Mouse (Mus musculus) hindbrain, embryonic 13.5 days (tissue): ENCODE measurements around the gene Fstl4. TPM values are rescaled to one million over a fixed set of nuclear protein-coding genes. Genes with fewer than 3 reads are reported as not detected.

Experiments
- ATAC-seq: fragments of 200-750 bp; cut with Nextera tagmentation; 2 replicates; pipeline ENCODE4 v1.8.0; 2017; ENCODE audit warnings: moderate TSS enrichment; ENCODE audit not compliant: low FRiP score
- H3K27ac ChIP-seq: fragments of 300-500 bp; sonication (generic); 2 replicates; pipeline ENCODE4 v1.5.1; 2015; ENCODE audit warnings: inconsistent platforms, mild to moderate bottlenecking, moderate library complexity
- H3K27me3 ChIP-seq: fragments of 300-500 bp; sonication (generic); 2 replicates; pipeline ENCODE4 v1.6.1; 2015; ENCODE audit warnings: mild to moderate bottlenecking, inconsistent platforms
- H3K36me3 ChIP-seq: fragments of 300-500 bp; sonication (generic); 2 replicates; pipeline ENCODE4 v1.6.1; 2015; ENCODE audit warnings: mild to moderate bottlenecking, inconsistent platforms
- H3K4me1 ChIP-seq: fragments of 300-500 bp; sonication (generic); replicated peaks from 2 replicates; pipeline ENCODE4 v1.6.1; 2015; ENCODE audit warnings: inconsistent platforms
- H3K4me2 ChIP-seq: fragments of 300-500 bp; sonication (generic); 2 replicates; pipeline ENCODE4 v1.6.1; 2015; ENCODE audit warnings: inconsistent platforms, mild to moderate bottlenecking, moderate library complexity
- H3K4me3 ChIP-seq: fragments of 300-500 bp; sonication (generic); 2 replicates; pipeline ENCODE4 v1.5.1; 2015; ENCODE audit warnings: mild to moderate bottlenecking, inconsistent platforms
- H3K9ac ChIP-seq: fragments of 300-500 bp; sonication (generic); 2 replicates; pipeline ENCODE4 v1.6.1; 2015; ENCODE audit warnings: mild to moderate bottlenecking, inconsistent platforms
- H3K9me3 ChIP-seq: fragments of 300-500 bp; sonication (generic); 2 replicates; pipeline ENCODE4 v1.6.1; 2016; ENCODE audit warnings: inconsistent platforms
- WGBS: fragments of 180-500 bp; shearing (Covaris S2); methylation state at CpG from one replicate; pipeline ENCODE4 v1.1.7; 2015; 5-methylcytosine and 5-hydroxymethylcytosine counted together
- polyA plus RNA-seq: library from polyadenylated mRNA; unstranded; fragments of >200 nt; fragmentation: Nextera tagmentation; extraction: Ambion mirVana; gene quantifications from 2 replicates; pipeline ENCODE4 v1.2.1, GENCODE M21; 2015

Fstl4 gene
- 9.4 and 9.5 TPM in 2 replicates for polyA plus RNA-seq

DNA sequence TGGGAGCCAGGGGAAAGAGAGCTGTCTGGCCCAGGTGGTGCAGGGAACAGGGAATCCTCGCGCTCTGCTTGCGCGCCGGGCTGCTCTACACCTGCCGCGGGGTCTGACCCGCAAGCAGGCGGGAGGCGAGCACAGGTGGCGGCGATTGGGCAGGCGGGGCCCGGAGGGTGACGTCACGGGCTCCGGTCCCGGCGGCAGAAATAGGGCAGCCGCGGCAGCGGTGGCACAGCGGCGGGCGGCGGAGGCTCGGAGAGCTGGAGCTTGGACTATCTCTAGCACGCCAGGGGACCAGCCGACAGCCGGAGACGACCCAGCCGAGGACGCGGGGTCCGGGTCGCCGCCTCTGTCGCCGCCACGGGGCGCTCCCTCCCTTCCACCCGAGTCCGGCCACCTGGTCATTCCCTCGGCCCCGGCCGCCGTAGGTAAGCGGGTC lies at the start of gene Fstl4:
Gene Fstl4, plus strand, starts transcription at position 174 of the 433 bp plus-strand sequence.
- Histone ChIP-seq H3K27me3 (peaks cover 61% of the 10 kb centered on the region), H3K9ac (peak within 1 kb of the TSS; percentile 80), H3K9me3 (no peaks in the 10 kb centered on the region), H3K4me1 (peaks cover 23% of the 10 kb centered on the region), H3K36me3 (no peaks in the 10 kb centered on the region), H3K27ac (no peak within 1 kb of the TSS), H3K4me2 (peak within 1 kb of the TSS; percentile 99), H3K4me3 (peak within 1 kb of the TSS; percentile 70)
- peak; percentile 76 for ATAC-seq
- 2% methylated on average over 24 of the region's 48 CpGs for WGBS

DNA sequence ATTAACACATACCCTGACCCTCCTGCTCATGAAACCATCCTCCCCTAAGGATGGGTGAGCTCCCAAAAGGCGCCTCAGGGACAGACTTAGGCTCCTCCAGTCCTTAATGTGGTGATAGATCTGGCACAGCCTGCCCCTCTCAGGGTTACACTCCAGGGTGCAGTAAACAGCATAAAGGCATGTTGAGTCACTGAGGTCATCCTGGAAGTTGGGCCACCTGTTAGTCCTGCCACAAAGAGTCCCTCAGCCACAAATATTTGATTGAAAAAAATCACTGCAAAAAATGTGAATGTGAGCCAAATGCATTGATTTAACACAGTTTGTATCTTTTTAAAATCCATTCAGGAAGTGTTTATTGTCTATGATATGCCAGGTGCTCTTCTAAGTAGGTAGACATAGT lies 45.9 kb upstream of the Fstl4 start:
- Histone ChIP-seq H3K36me3 (no peaks in the 10 kb centered on the region), H3K27ac (no peak overlapping the region), H3K4me3 (no peak overlapping the region), H3K9ac (no peak overlapping the region), H3K27me3 (no peaks in the 10 kb centered on the region), H3K9me3 (no peaks in the 10 kb centered on the region), H3K4me1 (no peaks in the 10 kb centered on the region), H3K4me2 (no peak overlapping the region)
- no peak for ATAC-seq
- WGBS, result 79% methylated on average over 1 of the region's 1 CpGs

DNA sequence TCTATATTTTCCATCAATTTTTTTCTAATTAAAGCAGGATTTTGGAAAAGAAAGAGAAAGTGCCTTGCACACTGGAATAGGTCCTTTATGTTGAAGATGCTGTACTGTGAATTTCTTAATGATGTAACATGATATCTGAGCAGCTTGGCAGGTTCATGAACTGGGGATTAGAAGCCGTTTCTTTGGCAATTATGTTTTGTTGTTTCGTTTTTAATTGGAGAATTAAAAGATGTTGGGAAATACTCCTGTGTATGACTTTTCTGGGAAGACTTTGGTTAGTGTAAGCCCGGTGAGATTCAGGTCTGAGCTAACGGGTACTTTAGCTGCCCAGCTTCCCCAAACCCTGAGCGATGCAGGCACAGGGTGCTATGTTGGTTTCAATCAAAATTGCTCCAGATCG lies 43.3 kb upstream of the Fstl4 start:
- Histone ChIP-seq H3K4me1 (no peaks in the 10 kb centered on the region), H3K4me2 (no peak overlapping the region), H3K9ac (no peak overlapping the region), H3K27me3 (no peaks in the 10 kb centered on the region), H3K9me3 (peaks cover under 1% of the 10 kb centered on the region; the same call in 1 of the 2 replicates), H3K27ac (no peak overlapping the region), H3K36me3 (no peaks in the 10 kb centered on the region), H3K4me3 (no peak overlapping the region)
- WGBS, result 83% methylated on average over 6 of the region's 6 CpGs
- ATAC-seq, result no peak

DNA sequence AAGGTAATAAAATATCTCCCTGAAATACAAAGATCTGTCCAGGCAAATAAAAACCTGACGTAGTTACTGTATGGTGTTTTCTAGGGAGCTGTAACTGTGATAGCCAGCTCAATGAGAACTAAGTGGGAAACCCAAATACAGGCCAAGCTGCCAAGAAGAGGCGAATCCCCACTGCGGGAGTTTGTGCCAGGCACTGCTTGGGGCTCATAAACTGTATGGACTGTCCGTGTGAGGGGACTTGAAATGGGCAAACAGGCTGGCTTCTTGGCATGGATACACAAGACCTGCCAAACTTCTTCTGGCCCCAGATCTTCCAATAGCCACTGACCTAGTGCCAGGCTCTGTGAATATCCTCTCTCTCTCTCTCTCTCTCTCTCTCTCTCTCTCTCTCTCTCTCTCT lies 41.7 kb upstream of the Fstl4 start:
- 87% methylated on average over 4 of the region's 4 CpGs for WGBS
- Histone ChIP-seq H3K4me3 (no peak overlapping the region), H3K36me3 (no peaks in the 10 kb centered on the region), H3K27ac (no peak overlapping the region), H3K9me3 (peaks cover 2% of the 10 kb centered on the region; the same call in 1 of the 2 replicates), H3K9ac (no peak overlapping the region), H3K4me1 (no peaks in the 10 kb centered on the region), H3K4me2 (no peak overlapping the region), H3K27me3 (no peaks in the 10 kb centered on the region)
- ATAC-seq, result no peak

DNA sequence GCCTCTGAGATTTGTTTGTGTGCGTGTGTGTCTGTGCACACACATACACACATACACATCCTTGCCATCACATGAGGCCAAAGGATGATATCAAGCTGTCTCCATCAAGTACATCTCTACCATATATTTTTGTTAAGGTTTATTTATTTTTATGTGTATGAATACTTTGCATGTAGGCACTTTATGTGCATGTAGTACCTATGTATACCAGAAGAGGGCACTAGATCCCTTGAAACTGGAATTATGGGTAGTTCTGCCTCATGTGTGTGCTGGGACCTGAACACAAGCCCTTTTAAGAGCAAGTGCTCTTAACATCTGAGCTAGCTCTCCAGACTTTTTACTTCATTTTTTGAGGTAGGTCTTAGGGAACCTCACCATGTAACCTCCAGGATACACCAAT lies 38.4 kb upstream of the Fstl4 start:
- WGBS, result 93% methylated on average over 1 of the region's 1 CpGs
- H3K4me2 ChIP-seq, result no peak overlapping the region
- ATAC-seq, result no peak
- no peaks in the 10 kb centered on the region for H3K36me3 ChIP-seq
- peaks cover 2% of the 10 kb centered on the region; the same call in 1 of the 2 replicates for H3K9me3 ChIP-seq
- H3K9ac ChIP-seq, result no peak overlapping the region
- no peak overlapping the region for H3K4me3 ChIP-seq
- 0 out of 2 replicates have a peak, but pooled peaks cover 6% of the 10 kb centered on the region for H3K4me1 ChIP-seq
- H3K27ac ChIP-seq, result no peak overlapping the region
- no peaks in the 10 kb centered on the region for H3K27me3 ChIP-seq

DNA sequence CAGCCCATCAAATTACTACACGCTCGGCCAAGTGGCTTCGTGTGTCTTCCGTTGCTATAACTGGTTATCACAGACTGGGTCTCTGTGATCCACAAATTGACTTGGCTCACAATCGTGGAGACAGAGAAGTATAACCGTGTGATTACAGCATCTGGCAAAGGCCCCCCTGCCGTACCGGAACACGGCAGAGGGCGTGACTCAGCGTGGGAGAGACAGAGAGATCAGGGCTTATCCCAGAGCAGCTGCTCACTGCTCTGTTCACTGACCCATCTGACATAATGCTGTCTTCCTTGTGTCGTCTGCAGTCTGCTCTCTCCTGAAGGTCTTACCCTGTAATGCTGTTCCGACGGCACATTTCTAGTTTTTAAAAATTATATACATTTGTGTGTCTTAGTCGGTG lies 36.0 kb upstream of the Fstl4 start:
- 61% methylated on average over 15 of the region's 15 CpGs for WGBS
- ATAC-seq, result no peak
- Histone ChIP-seq H3K36me3 (no peaks in the 10 kb centered on the region), H3K27ac (no peak overlapping the region; the same call in 1 of the 2 replicates), H3K9me3 (peaks cover 2% of the 10 kb centered on the region; the same call in 1 of the 2 replicates), H3K9ac (no peak overlapping the region), H3K27me3 (no peaks in the 10 kb centered on the region), H3K4me3 (no peak overlapping the region), H3K4me2 (no peak overlapping the region), H3K4me1 (0 out of 2 replicates have a peak, but pooled peaks cover 6% of the 10 kb centered on the region)

DNA sequence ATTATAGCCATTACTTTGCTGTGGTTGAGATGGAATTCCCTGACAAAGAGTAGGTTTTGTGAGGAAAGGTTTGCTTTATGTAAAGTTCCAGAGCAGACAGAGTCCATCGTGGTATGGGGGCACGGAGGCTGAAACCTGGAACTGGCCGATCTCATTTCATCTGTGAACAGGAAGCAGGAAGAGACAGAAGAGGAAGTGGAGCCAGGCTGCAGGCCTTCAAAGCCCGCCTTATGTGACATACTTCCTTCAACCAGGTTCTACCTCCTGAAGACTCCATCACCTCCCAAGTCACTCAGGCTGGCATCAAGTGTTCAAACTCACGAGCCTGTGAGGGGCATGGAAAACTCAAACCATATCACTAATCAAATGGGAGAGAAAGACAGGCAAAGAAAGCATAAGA lies 34.5 kb upstream of the Fstl4 start:
- Histone ChIP-seq H3K9ac (no peak overlapping the region), H3K27me3 (no peaks in the 10 kb centered on the region), H3K9me3 (peaks cover 2% of the 10 kb centered on the region; the same call in 1 of the 2 replicates), H3K4me2 (no peak overlapping the region), H3K27ac (no peak overlapping the region), H3K36me3 (no peaks in the 10 kb centered on the region), H3K4me3 (no peak overlapping the region), H3K4me1 (0 out of 2 replicates have a peak, but pooled peaks cover 6% of the 10 kb centered on the region)
- ATAC-seq, result no peak
- WGBS, result 91% methylated on average over 5 of the region's 5 CpGs

DNA sequence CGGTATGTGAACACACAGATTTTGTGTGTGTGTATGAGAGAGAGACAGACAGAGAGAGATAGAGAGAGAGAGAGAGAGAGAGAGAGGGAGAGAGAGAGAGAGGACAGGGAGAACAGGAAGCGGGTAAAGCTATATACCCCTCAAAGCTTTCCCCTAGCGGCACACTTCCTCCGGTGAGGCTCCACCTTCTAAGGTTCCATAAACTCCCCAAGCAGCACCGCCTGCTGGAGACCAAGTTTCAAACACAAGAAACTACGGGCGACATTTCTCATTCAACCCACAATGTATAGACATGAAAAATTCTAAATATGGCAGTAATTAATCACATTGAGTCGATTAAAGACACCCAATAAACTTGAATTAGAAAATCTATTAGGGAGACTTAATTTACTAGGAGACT lies 32.5 kb upstream of the Fstl4 start:
- Histone ChIP-seq H3K27ac (no peak overlapping the region), H3K4me1 (0 out of 2 replicates have a peak, but pooled peaks cover 6% of the 10 kb centered on the region), H3K36me3 (no peaks in the 10 kb centered on the region), H3K27me3 (0 out of 2 replicates have a peak, but pooled peaks cover 2% of the 10 kb centered on the region), H3K9me3 (no peaks in the 10 kb centered on the region), H3K4me2 (no peak overlapping the region), H3K4me3 (no peak overlapping the region), H3K9ac (no peak overlapping the region)
- 49% methylated on average over 8 of the region's 8 CpGs for WGBS
- no peak for ATAC-seq

DNA sequence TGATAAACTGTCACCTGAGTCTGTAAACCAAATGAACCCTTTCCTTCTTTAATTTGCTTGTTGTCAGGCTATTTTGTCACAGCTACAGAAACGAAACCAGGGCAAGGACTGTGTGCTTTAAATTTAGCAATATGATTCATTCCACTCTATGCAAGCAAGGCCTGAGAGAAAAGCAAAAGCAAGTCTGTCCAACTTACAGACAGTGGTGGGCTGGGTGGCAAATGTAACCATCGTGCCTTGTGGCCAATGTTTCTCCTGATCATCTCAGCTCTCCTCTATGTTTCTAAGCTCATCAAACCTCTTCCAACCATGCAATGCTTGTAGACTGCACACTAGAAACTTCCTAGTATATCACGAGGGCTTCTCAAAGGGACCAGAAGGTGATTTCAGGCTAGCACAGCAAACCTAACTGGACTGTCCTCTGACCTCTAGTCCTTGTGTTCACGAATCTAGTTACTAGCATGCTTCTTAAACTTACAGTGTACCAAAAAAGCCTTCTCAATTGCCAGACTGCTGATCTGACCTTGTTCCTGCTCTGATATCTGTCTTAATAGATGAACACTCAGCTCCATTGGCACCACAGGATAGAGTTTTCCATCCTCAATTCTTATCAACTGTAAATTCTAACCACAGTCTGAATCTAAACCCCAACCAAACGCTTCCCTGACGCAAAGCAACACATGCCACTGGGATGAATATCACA lies 29.8 kb upstream of the Fstl4 start:
- no peak overlapping the region for H3K27ac ChIP-seq
- no peaks in the 10 kb centered on the region; the same call in 1 of the 2 replicates for H3K4me1 ChIP-seq
- H3K27me3 ChIP-seq, result 0 out of 2 replicates have a peak, but pooled peaks cover 4% of the 10 kb centered on the region
- ATAC-seq, result no peak
- no peak overlapping the region for H3K9ac ChIP-seq
- H3K36me3 ChIP-seq, result no peaks in the 10 kb centered on the region
- no peak overlapping the region for H3K4me2 ChIP-seq
- no peaks in the 10 kb centered on the region for H3K9me3 ChIP-seq
- H3K4me3 ChIP-seq, result no peak overlapping the region
- WGBS, result 91% methylated on average over 6 of the region's 6 CpGs

DNA sequence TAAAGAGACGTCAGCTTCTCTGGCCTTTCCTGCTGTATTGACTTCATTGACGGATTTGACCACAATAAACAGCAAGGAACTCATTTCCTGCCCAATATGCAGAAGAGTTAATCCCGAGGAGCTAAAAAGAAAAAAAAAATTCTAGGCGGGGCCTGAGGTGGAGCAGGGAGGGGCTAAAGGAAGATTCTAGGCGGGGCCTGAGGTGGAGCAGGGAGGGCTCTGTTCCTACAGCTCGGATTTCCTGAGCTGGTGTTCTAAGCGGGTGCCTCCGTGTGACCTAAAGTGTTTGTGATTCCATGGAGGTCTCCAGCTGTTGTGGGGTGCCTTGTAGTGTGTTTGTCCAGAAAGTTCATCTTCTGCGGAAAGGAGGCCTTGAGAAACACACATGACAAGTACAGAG lies 25.2 kb upstream of the Fstl4 start:
- H3K36me3 ChIP-seq, result no peaks in the 10 kb centered on the region
- no peaks in the 10 kb centered on the region; the same call in 1 of the 2 replicates for H3K4me1 ChIP-seq
- H3K4me3 ChIP-seq, result no peak overlapping the region
- WGBS, result 22% methylated on average over 9 of the region's 9 CpGs
- no peak overlapping the region for H3K9ac ChIP-seq
- no peak for ATAC-seq
- H3K27me3 ChIP-seq, result 0 out of 2 replicates have a peak, but pooled peaks cover 4% of the 10 kb centered on the region
- H3K4me2 ChIP-seq, result no peak overlapping the region
- no peak overlapping the region; the same call in 1 of the 2 replicates for H3K27ac ChIP-seq
- no peaks in the 10 kb centered on the region for H3K9me3 ChIP-seq

DNA sequence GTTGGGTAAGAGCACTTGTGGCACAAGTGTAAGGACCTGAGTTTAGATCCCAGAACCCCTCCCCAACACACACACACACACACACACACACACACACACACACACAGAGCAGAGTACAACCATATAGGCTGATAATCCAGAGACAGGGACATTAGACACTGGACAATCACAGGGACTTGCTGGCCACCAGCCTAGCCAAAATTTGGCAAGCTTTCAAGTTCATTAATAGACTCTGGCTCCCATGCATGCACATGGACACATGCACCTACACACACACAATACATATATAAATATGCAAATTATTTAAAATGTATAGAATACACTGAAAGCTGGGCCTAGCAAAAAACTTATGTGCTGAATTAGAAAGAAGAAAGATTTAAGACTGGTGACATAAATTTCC lies 24.0 kb upstream of the Fstl4 start:
- Histone ChIP-seq H3K36me3 (no peaks in the 10 kb centered on the region), H3K27ac (no peak overlapping the region), H3K9me3 (no peaks in the 10 kb centered on the region), H3K27me3 (0 out of 2 replicates have a peak, but pooled peaks cover 6% of the 10 kb centered on the region), H3K4me2 (no peak overlapping the region), H3K4me1 (peaks cover 4% of the 10 kb centered on the region; the same call in 1 of the 2 replicates), H3K4me3 (no peak overlapping the region), H3K9ac (no peak overlapping the region)
- no peak for ATAC-seq

DNA sequence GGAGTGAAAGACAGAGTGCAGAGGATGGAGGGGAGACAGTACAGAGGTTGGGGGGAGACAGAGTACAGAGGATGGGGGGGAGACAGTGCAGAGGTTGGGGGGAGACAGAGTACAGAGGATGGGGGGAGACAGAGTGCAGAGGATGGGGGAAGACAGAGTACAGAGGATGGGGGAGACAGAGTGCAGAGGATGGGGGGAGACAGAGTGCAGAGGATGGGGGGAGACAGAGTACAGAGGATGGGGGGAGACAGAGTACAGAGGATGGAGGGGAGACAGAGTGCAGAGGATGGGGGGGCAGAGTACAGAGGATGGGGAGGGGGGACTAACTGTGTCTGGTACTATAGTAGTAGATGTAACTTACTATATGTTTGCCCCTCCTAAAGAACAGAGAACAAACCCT lies 20.5 kb upstream of the Fstl4 start:
- Histone ChIP-seq H3K4me3 (no peak overlapping the region), H3K4me1 (peaks cover 4% of the 10 kb centered on the region; the same call in 1 of the 2 replicates), H3K9ac (no peak overlapping the region), H3K9me3 (no peaks in the 10 kb centered on the region), H3K27me3 (peaks cover 14% of the 10 kb centered on the region), H3K4me2 (no peak overlapping the region), H3K36me3 (no peaks in the 10 kb centered on the region), H3K27ac (no peak overlapping the region)
- no peak for ATAC-seq
